Mouse (Mus musculus): Measurements from ENCODE around the gene Gm14409.
"Not testable (repeated sequence)": the region's sequence is repeated elsewhere in the genome, so short reads cannot be mapped to it uniquely, and the experiment has no call there.

GRCm38 (mm10) chr2:177277754-177278153, 10.9 kb upstream of the Gm14409 start:
- not testable (repeated sequence) for TF ChIP-seq POLR2A (IDR thresholded peaks at IDR 0.05; ENCODE audit: insufficient read depth, low read depth, low read length); CTCF (IDR thresholded peaks at IDR 0.05)
